Mouse (Mus musculus) embryonic facial prominence, embryonic 10.5 days (tissue): ENCODE results near the gene Fkbp11. TPM values are rescaled to one million over a fixed set of nuclear protein-coding genes. Genes with fewer than 3 reads are reported as not detected.
A peak's percentile ranks its signal among the peaks of the same experiment; 100 is the strongest.

Experiments
- DNase-seq: peaks from one replicate; pipeline ENCODE4 v3.0.0-alpha.2; 2017; ENCODE audit warnings: low spot score
- H3K27ac ChIP-seq: fragments of 300-500 bp; sonication (generic); replicated peaks from 2 replicates; pipeline ENCODE4 v1.5.1; 2016; ENCODE audit warnings: mild to moderate bottlenecking
- H3K27me3 ChIP-seq: fragments of 300-500 bp; sonication (generic); replicated peaks from 2 replicates; pipeline ENCODE4 v1.6.1; 2016; ENCODE audit warnings: low read depth, mild to moderate bottlenecking; ENCODE audit not compliant: poor library complexity, severe bottlenecking
- H3K36me3 ChIP-seq: fragments of 300-500 bp; sonication (generic); replicated peaks from 2 replicates; pipeline ENCODE4 v1.6.1; 2016; ENCODE audit warnings: mild to moderate bottlenecking, moderate library complexity
- H3K4me1 ChIP-seq: fragments of 300-500 bp; sonication (generic); 2 replicates; pipeline ENCODE4 v1.6.1; 2016
- H3K4me3 ChIP-seq: fragments of 300-500 bp; sonication (generic); 2 replicates; pipeline ENCODE4 v1.5.1; 2016; ENCODE audit warnings: mild to moderate bottlenecking, moderate library complexity
- H3K9me3 ChIP-seq: fragments of 300-500 bp; sonication (generic); 2 replicates; pipeline ENCODE4 v1.6.1; 2016; ENCODE audit warnings: mild to moderate bottlenecking
- WGBS: fragments of 180-500 bp; shearing (Covaris S2); methylation state at CpG from one replicate; pipeline ENCODE4 v1.1.7; 2016; 5-methylcytosine and 5-hydroxymethylcytosine counted together
- polyA plus RNA-seq: library from polyadenylated mRNA; unstranded; fragments of >200 nt; fragmentation: Nextera tagmentation; extraction: Ambion mirVana; gene quantifications from 2 replicates; pipeline ENCODE4 v1.2.1, GENCODE M21; 2016

Fkbp11 gene
- polyA plus RNA-seq, 1 experiment from 2014 or later: 26.3 TPM

DNA sequence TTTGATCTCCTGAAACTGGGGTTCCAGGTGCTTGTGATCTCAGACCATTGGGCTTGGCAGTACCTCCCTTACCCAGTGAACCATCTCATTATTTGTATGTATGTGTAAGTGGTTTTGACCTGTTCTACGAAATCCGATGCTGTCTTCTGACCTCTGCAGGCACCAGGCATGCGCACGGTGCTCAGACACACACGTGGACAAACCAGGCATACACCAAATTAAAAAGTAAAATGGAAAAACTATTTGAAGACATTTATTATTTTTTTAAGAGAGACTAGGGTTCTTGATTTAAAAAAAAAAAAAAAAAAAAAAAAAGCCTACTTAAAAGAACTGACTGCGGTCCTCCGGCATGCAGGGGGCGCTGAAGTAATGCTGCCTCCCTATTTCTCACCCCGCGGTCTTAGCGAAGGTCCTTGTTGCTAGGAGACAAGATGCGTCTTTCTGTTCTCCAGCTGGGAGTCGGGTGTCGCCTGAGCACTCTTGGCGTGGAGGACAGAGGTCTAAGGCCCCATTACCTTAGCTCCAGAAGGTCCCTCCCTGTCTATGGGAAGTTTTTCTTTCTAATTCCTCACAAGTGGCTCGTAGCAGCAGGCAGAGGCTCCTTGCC lies 20.1 kb downstream of the Fkbp11 start, which contains the start of gene Ccdc65:
Gene Ccdc65 (plus strand): TSS at position 442 of the 607 bp plus-strand sequence.
- H3K9me3 ChIP-seq: no peaks in the 10 kb centered on the region
- peaks cover 4% of the 10 kb centered on the region for H3K4me1 ChIP-seq
- H3K36me3 ChIP-seq: no peaks in the 10 kb centered on the region
- peak within 1 kb of the TSS; percentile 52 for H3K4me3 ChIP-seq
- H3K27ac ChIP-seq: no peak within 1 kb of the TSS
- peaks cover 44% of the 10 kb centered on the region for H3K27me3 ChIP-seq
- DNase-seq: peak; percentile 85
- 19% methylated on average over 16 of the region's 16 CpGs for WGBS

- WGBS: 64% methylated on average over 9 of the region's 9 CpGs
- Histone ChIP-seq H3K36me3 (no peaks in the 10 kb centered on the region), H3K27me3 (peaks cover 70% of the 10 kb centered on the region), H3K4me1 (peaks cover 9% of the 10 kb centered on the region), H3K4me3 (no peak overlapping the region), H3K27ac (no peak overlapping the region), H3K9me3 (no peaks in the 10 kb centered on the region)
- DNase-seq: no peak
Measured at GRCm38 (mm10) chr15:98704312-98704711, 23.7 kb downstream of the Fkbp11 start.

DNA sequence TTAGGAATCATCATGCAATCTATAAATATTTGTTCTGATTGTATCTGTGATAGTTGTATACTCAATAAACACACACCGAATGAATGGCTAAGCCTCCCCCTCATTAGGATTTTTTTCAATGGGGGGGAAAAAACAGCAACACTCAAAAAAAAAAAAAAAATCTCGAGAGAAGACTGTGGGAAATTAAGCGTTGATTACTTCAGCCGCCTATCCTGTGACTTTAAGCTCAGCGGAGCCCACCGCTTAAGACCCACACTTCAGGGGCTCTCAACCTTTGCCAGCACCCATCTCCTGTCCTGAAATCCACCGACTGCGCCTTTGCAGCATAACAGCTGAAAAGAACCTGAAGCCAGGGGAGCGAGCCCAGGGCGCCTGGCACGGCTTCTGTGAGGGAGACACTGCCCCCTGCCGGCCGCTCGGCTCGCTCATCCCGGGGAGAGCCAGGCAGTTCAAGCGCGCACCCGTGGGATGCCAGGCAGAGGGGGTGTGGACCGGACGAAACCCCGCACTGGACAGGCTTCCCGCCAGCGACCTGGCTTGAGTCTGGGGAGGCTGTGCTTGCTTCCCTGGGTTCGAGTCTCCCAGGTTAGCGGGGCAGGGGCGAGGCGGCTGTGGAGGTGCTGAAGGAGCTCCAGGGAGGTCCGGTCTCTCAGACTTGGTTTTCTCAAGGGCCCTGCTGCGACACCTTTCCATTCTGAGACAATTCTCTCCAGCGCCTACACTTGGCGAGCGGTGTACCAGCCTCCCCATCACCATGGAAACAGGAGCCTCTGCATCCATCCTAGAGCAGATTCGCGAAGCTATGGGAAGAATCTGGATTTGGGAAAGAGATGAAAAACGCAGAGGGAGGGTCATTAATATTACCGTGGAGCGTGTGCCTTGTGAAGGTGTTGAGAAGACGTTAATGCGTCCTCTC lies 28.6 kb downstream of the Fkbp11 start:
- H3K9me3 ChIP-seq: no peaks in the 10 kb centered on the region
- peaks cover 10% of the 10 kb centered on the region for H3K4me1 ChIP-seq
- peak overlapping the region; percentile 52 for H3K4me3 ChIP-seq
- H3K27ac ChIP-seq: no peak overlapping the region; the same call in 1 of the 2 replicates
- DNase-seq: peak; percentile 93
- WGBS: 7% methylated on average over 40 of the region's 40 CpGs
- H3K27me3 ChIP-seq: peaks cover 57% of the 10 kb centered on the region
- H3K36me3 ChIP-seq: no peaks in the 10 kb centered on the region

- Histone ChIP-seq H3K4me3 (no peak overlapping the region), H3K4me1 (peaks cover 27% of the 10 kb centered on the region), H3K27ac (no peak overlapping the region), H3K9me3 (no peaks in the 10 kb centered on the region), H3K27me3 (peaks cover 25% of the 10 kb centered on the region), H3K36me3 (no peaks in the 10 kb centered on the region)
- no peak for DNase-seq
- WGBS: 62% methylated on average over 8 of the region's 8 CpGs
Measured at GRCm38 (mm10) chr15:98696216-98696615, 31.8 kb downstream of the Fkbp11 start.

DNA sequence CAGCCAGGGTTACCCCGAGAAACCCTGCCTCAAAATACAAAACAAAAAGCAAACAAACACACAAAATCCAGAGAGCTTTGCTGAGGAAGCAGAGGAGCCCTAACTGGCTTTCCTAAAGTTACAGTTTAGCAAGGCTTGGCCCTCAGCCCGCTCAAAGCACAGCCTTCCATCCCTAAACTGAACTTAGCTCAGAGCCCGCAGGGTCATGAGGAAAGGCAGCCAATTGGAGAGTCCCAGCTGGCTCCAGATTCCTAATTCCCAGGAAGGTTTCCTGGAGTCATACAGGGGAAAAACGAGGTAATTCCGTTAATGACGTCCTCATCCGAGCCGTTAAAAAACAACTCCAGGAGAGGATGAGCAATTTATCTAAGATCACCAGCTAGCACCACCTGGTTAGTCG lies 32.3 kb downstream of the Fkbp11 start:
- H3K27ac ChIP-seq: no peak overlapping the region
- peaks cover 31% of the 10 kb centered on the region for H3K4me1 ChIP-seq
- H3K27me3 ChIP-seq: peaks cover 20% of the 10 kb centered on the region
- no peaks in the 10 kb centered on the region for H3K9me3 ChIP-seq
- 56% methylated on average over 9 of the region's 9 CpGs for WGBS
- no peaks in the 10 kb centered on the region for H3K36me3 ChIP-seq
- no peak for DNase-seq
- H3K4me3 ChIP-seq: no peak overlapping the region

DNA sequence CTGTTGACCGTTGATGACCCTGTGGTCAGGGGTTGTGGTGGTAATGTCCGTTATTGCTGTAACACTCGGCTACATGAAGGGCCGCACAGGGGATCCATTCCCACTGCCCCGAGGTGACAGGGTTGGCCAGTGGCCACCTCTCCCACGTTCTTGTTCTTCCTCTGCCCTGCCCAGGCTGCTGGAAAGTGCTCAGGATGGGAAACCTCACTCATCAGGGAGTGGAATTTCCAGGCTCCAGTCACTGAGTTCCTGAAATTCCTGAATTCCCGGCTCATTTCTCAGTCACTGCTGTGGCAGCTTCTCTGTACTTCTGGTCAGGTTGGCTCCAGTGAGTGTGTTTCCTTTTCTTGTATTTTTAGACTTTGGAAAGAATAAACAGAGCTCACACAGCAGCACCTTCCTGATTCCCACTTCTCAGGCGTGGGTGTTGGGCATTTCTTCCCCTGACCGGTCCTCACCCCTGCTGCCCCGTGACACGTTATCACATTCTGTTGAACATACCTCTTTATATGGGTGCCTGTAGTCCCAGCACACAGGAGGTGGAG lies 35.8 kb downstream of the Fkbp11 start:
- Histone ChIP-seq H3K9me3 (no peaks in the 10 kb centered on the region), H3K36me3 (no peaks in the 10 kb centered on the region), H3K27ac (no peak overlapping the region), H3K4me3 (peak overlapping the region; percentile 1; the same call in 1 of the 2 replicates), H3K27me3 (no peaks in the 10 kb centered on the region), H3K4me1 (peaks cover 42% of the 10 kb centered on the region)
- peak; percentile 29 for DNase-seq
- 47% methylated on average over 11 of the region's 11 CpGs for WGBS

DNA sequence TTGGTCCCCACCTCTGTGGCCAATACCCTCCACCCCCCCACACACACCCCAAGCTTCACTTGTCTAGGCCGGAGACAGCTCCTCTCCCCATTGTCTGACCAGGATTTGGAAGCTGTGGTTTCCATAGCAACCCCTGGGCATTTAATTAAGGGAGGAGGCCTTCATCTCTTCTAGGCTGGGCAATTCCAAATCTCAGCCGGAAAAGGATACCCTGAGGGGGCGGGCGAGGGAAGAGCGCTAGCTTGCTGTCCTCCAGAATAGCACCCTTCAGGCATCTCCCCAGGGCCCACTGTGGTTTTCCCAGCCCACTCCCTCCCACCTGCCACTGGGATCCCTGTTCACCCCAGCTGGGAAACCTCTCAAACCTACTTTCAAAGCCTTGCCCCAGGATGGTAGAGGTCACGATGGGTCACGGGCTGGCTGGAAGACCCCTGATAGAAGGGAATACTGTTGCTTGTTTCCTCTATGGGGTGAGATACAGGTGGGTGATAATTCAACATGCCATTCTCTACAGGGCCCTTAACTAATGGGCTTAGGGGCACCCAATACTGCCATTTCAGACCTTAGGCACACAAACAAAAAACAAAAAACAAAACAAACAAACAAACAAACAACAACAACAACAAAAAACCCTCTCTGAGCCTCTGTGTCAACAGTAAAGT lies 36.4 kb downstream of the Fkbp11 start:
- peak; percentile 44 for DNase-seq
- peaks cover 42% of the 10 kb centered on the region for H3K4me1 ChIP-seq

DNA sequence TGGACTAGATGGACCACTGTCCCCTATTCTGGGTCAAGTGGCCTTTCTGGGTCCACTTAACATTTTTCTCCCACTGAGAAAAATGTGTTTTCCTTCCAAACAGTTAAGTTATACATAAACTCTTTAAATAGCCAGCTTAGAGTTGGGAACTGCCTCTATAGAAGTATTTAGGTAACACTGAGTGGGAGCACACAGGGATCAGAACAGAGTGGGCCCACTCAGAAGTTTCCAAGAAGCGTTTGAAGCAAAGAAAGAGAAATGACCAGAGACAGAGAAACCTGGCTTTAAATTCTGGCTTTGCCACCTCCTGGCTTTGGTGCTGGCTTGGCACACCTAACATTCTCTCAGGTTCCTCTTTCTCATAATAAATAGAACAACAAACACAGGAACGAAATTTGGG lies 38.3 kb downstream of the Fkbp11 start:
- H3K27ac ChIP-seq: no peak overlapping the region; the same call in 1 of the 2 replicates
- no peaks in the 10 kb centered on the region for H3K36me3 ChIP-seq
- no peak overlapping the region for H3K4me3 ChIP-seq
- DNase-seq: no peak
- 88% methylated on average over 2 of the region's 2 CpGs for WGBS
- H3K9me3 ChIP-seq: no peaks in the 10 kb centered on the region
- H3K27me3 ChIP-seq: no peaks in the 10 kb centered on the region
- peaks cover 38% of the 10 kb centered on the region for H3K4me1 ChIP-seq

More for the DNA sequence above, 36.4 kb downstream of the Fkbp11 start:
- peak overlapping the region; percentile 21; the same call in 1 of the 2 replicates for H3K4me3 ChIP-seq
- H3K9me3 ChIP-seq: no peaks in the 10 kb centered on the region
- H3K27ac ChIP-seq: peak overlapping the region; percentile 63
- 14% methylated on average over 7 of the region's 7 CpGs for WGBS
- H3K36me3 ChIP-seq: no peaks in the 10 kb centered on the region
- H3K27me3 ChIP-seq: no peaks in the 10 kb centered on the region

GRCm38 (mm10) chr15:98685926-98686325 lies 42.1 kb downstream of the Fkbp11 start:
- Histone ChIP-seq H3K4me1 (peaks cover 19% of the 10 kb centered on the region), H3K27ac (no peak overlapping the region), H3K36me3 (no peaks in the 10 kb centered on the region), H3K27me3 (0 out of 2 replicates have a peak, but pooled peaks cover 4% of the 10 kb centered on the region), H3K4me3 (no peak overlapping the region), H3K9me3 (no peaks in the 10 kb centered on the region)
- 71% methylated on average over 3 of the region's 3 CpGs for WGBS
- no peak for DNase-seq

DNA sequence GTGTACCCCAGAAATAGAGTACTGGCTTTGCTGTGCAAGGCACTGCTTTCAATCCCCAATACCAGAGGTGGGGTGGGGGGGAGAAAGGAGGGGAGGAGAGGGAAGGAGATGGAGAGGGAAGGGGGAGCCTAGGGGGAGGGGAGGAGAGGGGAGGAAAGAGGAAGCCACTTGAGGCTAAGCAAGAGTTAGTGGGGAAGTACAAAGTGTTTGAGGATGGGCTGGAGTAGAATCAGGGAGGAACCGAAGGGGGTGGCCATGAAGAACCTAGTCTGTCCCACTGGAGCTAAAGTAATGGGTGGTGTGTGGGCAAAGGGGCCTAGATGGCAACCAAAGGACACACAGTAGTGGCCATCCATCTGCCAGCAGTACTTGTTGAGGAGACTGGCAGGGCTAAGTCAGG lies 44.3 kb downstream of the Fkbp11 start:
- 88% methylated on average over 1 of the region's 1 CpGs for WGBS
- peaks cover 16% of the 10 kb centered on the region for H3K27me3 ChIP-seq
- H3K4me3 ChIP-seq: no peak overlapping the region
- H3K4me1 ChIP-seq: peaks cover 5% of the 10 kb centered on the region; the same call in 1 of the 2 replicates
- no peaks in the 10 kb centered on the region for H3K9me3 ChIP-seq
- H3K36me3 ChIP-seq: no peaks in the 10 kb centered on the region
- H3K27ac ChIP-seq: no peak overlapping the region
- DNase-seq: no peak

DNA sequence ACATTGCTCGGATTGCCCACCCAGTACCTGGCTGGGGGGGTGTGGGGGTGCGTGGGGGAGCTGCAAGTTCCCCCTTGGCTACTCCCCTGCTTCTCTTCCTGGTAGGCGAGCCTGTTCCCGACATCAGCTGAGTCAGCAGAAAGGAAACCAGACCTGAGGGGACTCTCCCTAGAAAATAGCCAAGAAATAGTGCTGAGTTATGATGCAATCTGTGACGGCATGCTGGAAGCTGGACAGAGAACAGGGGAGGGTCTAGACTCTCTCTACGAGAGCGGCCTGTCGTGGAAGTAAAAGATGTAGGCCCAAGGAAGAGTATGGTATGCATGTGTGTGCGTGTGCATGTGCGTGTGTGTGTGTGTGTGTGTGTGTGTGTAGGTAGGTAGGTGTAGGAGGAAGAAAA lies 44.8 kb downstream of the Fkbp11 start:
- H3K9me3 ChIP-seq: no peaks in the 10 kb centered on the region
- WGBS: 74% methylated on average over 10 of the region's 10 CpGs
- H3K27me3 ChIP-seq: peaks cover 22% of the 10 kb centered on the region

DNA sequence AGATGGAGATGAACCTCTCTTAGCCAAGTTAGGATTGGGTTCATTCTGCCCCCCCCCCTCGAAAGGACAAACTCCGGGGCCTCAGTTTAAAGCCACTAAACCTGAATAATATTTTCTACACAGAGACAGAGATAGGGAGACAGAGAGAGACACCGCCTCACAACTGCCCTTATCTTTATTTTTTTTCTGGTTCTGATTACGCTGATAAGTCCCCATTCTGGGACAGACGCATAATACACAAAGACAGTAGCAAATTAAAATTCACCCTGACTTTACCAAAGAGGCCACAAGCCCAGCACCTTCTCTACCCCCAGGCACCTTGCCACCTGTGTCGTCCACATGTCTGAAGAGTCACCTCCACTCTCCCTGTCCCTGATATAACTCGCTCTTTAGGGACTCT lies 46.4 kb downstream of the Fkbp11 start:
- peaks cover 36% of the 10 kb centered on the region for H3K27me3 ChIP-seq
- H3K4me3 ChIP-seq: no peak overlapping the region
- H3K4me1 ChIP-seq: peaks cover 14% of the 10 kb centered on the region
- DNase-seq: no peak
- no peak overlapping the region for H3K27ac ChIP-seq
- H3K9me3 ChIP-seq: no peaks in the 10 kb centered on the region
- no peaks in the 10 kb centered on the region for H3K36me3 ChIP-seq
- 79% methylated on average over 7 of the region's 7 CpGs for WGBS

More for the DNA sequence above, 44.8 kb downstream of the Fkbp11 start:
- no peak overlapping the region for H3K27ac ChIP-seq
- no peaks in the 10 kb centered on the region for H3K4me1 ChIP-seq
- H3K36me3 ChIP-seq: no peaks in the 10 kb centered on the region
- no peak for DNase-seq
- H3K4me3 ChIP-seq: no peak overlapping the region
